Mouse (Mus musculus): ENCODE measurements at regions not wholly inside any gene's neighbourhood (a gene's known extent, or its start where the extent isn't known, plus 50 kb on each side); places are given as distances from the start of the nearest gene placed in this dataset.

- Histone ChIP-seq H3K27me3 (replicated peaks; ENCODE audit: control insufficient read depth, insufficient read depth, low read length) (no peaks in the 10 kb centered on the region), H3K9ac (ENCODE audit: low read length) (no peak overlapping the region), H3K36me3 (ENCODE audit: control insufficient read depth, insufficient read depth, low read length) (no peaks in the 10 kb centered on the region), H3K4me1 (ENCODE audit: control insufficient read depth, insufficient read depth, low read length) (no peaks in the 10 kb centered on the region; the same call in 1 of the 2 replicates), H3K27ac (ENCODE audit: low read depth, low read length) (no peak overlapping the region), H3K9me3 (replicated peaks; ENCODE audit: control insufficient read depth, low read length) (no peaks in the 10 kb centered on the region), H3K4me2 (ENCODE audit: low read length) (no peak overlapping the region), H3K4me3 (ENCODE audit: low read depth, low read length) (no peak overlapping the region)
- 87% methylated on average over 2 of the region's 2 CpGs for WGBS
- ATAC-seq (no peak), DNase-seq (ENCODE audit: low spot score) (no peak)
Observed at GRCm38 (mm10) chr12:38985909-38986308, 206.7 kb downstream of the Etv1 start.

- H3K4me2 ChIP-seq (ENCODE audit: low read length), result no peak overlapping the region
Observed at GRCm38 (mm10) chr12:38986346-38986745, 207.2 kb downstream of the Etv1 start.

GRCm38 (mm10) chr12:38987277-38987676 lies 208.1 kb downstream of the Etv1 start:
- ATAC-seq, result no peak
- Histone ChIP-seq H3K4me3 (ENCODE audit: low read depth, low read length) (no peak overlapping the region), H3K36me3 (ENCODE audit: control insufficient read depth, insufficient read depth, low read length) (no peaks in the 10 kb centered on the region), H3K4me1 (ENCODE audit: control insufficient read depth, insufficient read depth, low read length) (no peaks in the 10 kb centered on the region; the same call in 1 of the 2 replicates), H3K9me3 (replicated peaks; ENCODE audit: control insufficient read depth, low read length) (no peaks in the 10 kb centered on the region), H3K9ac (ENCODE audit: low read length) (no peak overlapping the region), H3K27me3 (replicated peaks; ENCODE audit: control insufficient read depth, insufficient read depth, low read length) (no peaks in the 10 kb centered on the region), H3K4me2 (ENCODE audit: low read length) (no peak overlapping the region), H3K27ac (ENCODE audit: low read depth, low read length) (no peak overlapping the region)
- no peak for DNase-seq (ENCODE audit: low spot score)

More at GRCm38 (mm10) chr12:38986346-38986745, 207.2 kb downstream of the Etv1 start:
- 37% methylated on average over 3 of the region's 3 CpGs for WGBS
- Histone ChIP-seq H3K27me3 (replicated peaks; ENCODE audit: control insufficient read depth, insufficient read depth, low read length) (no peaks in the 10 kb centered on the region), H3K9ac (ENCODE audit: low read length) (no peak overlapping the region), H3K9me3 (replicated peaks; ENCODE audit: control insufficient read depth, low read length) (no peaks in the 10 kb centered on the region), H3K4me3 (ENCODE audit: low read depth, low read length) (no peak overlapping the region), H3K27ac (ENCODE audit: low read depth, low read length) (no peak overlapping the region), H3K4me1 (ENCODE audit: control insufficient read depth, insufficient read depth, low read length) (no peaks in the 10 kb centered on the region; the same call in 1 of the 2 replicates), H3K36me3 (ENCODE audit: control insufficient read depth, insufficient read depth, low read length) (no peaks in the 10 kb centered on the region)
- ATAC-seq, result no peak
- no peak for DNase-seq (ENCODE audit: low spot score)

GRCm38 (mm10) chr12:38987819-38988218 lies 208.6 kb downstream of the Etv1 start:
- 8% methylated on average over 4 of the region's 4 CpGs for WGBS
- peak; percentile 58; the same call in 1 of the 2 replicates for ATAC-seq

GRCm38 (mm10) chr12:39027179-39027578 lies 248.0 kb downstream of the Etv1 start:
- peak; percentile 88 for DNase-seq (ENCODE audit: low spot score)
- 16% methylated on average over 2 of the region's 2 CpGs for WGBS
- Histone ChIP-seq H3K36me3 (ENCODE audit: control insufficient read depth, insufficient read depth, low read length) (no peaks in the 10 kb centered on the region), H3K27me3 (replicated peaks; ENCODE audit: control insufficient read depth, insufficient read depth, low read length) (no peaks in the 10 kb centered on the region), H3K9me3 (replicated peaks; ENCODE audit: control insufficient read depth, low read length) (no peaks in the 10 kb centered on the region), H3K4me1 (ENCODE audit: control insufficient read depth, insufficient read depth, low read length) (no peaks in the 10 kb centered on the region), H3K4me3 (ENCODE audit: low read depth, low read length) (no peak overlapping the region), H3K4me2 (ENCODE audit: low read length) (no peak overlapping the region), H3K27ac (ENCODE audit: low read depth, low read length) (no peak overlapping the region), H3K9ac (ENCODE audit: low read length) (no peak overlapping the region)
- peak; percentile 88 for ATAC-seq

More at GRCm38 (mm10) chr12:38987819-38988218, 208.6 kb downstream of the Etv1 start:
- no peak overlapping the region for H3K4me2 ChIP-seq (ENCODE audit: low read length)
- no peak overlapping the region for H3K4me3 ChIP-seq (ENCODE audit: low read depth, low read length)
- no peaks in the 10 kb centered on the region for H3K27me3 ChIP-seq (replicated peaks; ENCODE audit: control insufficient read depth, insufficient read depth, low read length)
- no peaks in the 10 kb centered on the region; the same call in 1 of the 2 replicates for H3K4me1 ChIP-seq (ENCODE audit: control insufficient read depth, insufficient read depth, low read length)
- H3K36me3 ChIP-seq (ENCODE audit: control insufficient read depth, insufficient read depth, low read length), result no peaks in the 10 kb centered on the region
- H3K9ac ChIP-seq (ENCODE audit: low read length), result no peak overlapping the region
- H3K9me3 ChIP-seq (replicated peaks; ENCODE audit: control insufficient read depth, low read length), result no peaks in the 10 kb centered on the region
- peak; percentile 41 for DNase-seq (ENCODE audit: low spot score)
- H3K27ac ChIP-seq (ENCODE audit: low read depth, low read length), result no peak overlapping the region

- no peak overlapping the region for H3K4me2 ChIP-seq (ENCODE audit: low read length)
- 10% methylated on average over 2 of the region's 2 CpGs for WGBS
- DNase-seq (ENCODE audit: low spot score), result no peak
- no peaks in the 10 kb centered on the region for H3K36me3 ChIP-seq (ENCODE audit: control insufficient read depth, insufficient read depth, low read length)
- H3K27me3 ChIP-seq (replicated peaks; ENCODE audit: control insufficient read depth, insufficient read depth, low read length), result no peaks in the 10 kb centered on the region
- no peaks in the 10 kb centered on the region for H3K4me1 ChIP-seq (ENCODE audit: control insufficient read depth, insufficient read depth, low read length)
- H3K9me3 ChIP-seq (replicated peaks; ENCODE audit: control insufficient read depth, low read length), result no peaks in the 10 kb centered on the region
- H3K9ac ChIP-seq (ENCODE audit: low read length), result no peak overlapping the region
- ATAC-seq, result 0 out of 2 replicates have a peak, but pooled peaks have one; percentile 13
- H3K27ac ChIP-seq (ENCODE audit: low read depth, low read length), result no peak overlapping the region
- no peak overlapping the region for H3K4me3 ChIP-seq (ENCODE audit: low read depth, low read length)
Observed at GRCm38 (mm10) chr12:39027948-39028347, 248.8 kb downstream of the Etv1 start.

- H3K27ac ChIP-seq (ENCODE audit: low read depth, low read length), result no peak overlapping the region
- H3K4me2 ChIP-seq (ENCODE audit: low read length), result no peak overlapping the region
- DNase-seq (ENCODE audit: low spot score) (no peak), ATAC-seq (no peak)
- H3K36me3 ChIP-seq (ENCODE audit: control insufficient read depth, insufficient read depth, low read length), result no peaks in the 10 kb centered on the region
- 42% methylated on average over 3 of the region's 3 CpGs for WGBS
- no peaks in the 10 kb centered on the region for H3K27me3 ChIP-seq (replicated peaks; ENCODE audit: control insufficient read depth, insufficient read depth, low read length)
- no peak overlapping the region for H3K4me3 ChIP-seq (ENCODE audit: low read depth, low read length)
- no peak overlapping the region for H3K9ac ChIP-seq (ENCODE audit: low read length)
- H3K9me3 ChIP-seq (replicated peaks; ENCODE audit: control insufficient read depth, low read length), result no peaks in the 10 kb centered on the region
- no peaks in the 10 kb centered on the region for H3K4me1 ChIP-seq (ENCODE audit: control insufficient read depth, insufficient read depth, low read length)
Observed at GRCm38 (mm10) chr12:39033982-39034381, 254.8 kb downstream of the Etv1 start.

- DNase-seq (ENCODE audit: low spot score), result peak; percentile 85
Observed at GRCm38 (mm10) chr12:39036466-39037037, 257.4 kb downstream of the Etv1 start.

GRCm38 (mm10) chr12:39038077-39038476 lies 258.9 kb downstream of the Etv1 start:
- Histone ChIP-seq H3K36me3 (ENCODE audit: control insufficient read depth, insufficient read depth, low read length) (no peaks in the 10 kb centered on the region), H3K9ac (ENCODE audit: low read length) (no peak overlapping the region), H3K9me3 (replicated peaks; ENCODE audit: control insufficient read depth, low read length) (no peaks in the 10 kb centered on the region), H3K4me1 (ENCODE audit: control insufficient read depth, insufficient read depth, low read length) (no peaks in the 10 kb centered on the region), H3K27ac (ENCODE audit: low read depth, low read length) (no peak overlapping the region), H3K4me2 (ENCODE audit: low read length) (no peak overlapping the region), H3K4me3 (ENCODE audit: low read depth, low read length) (no peak overlapping the region), H3K27me3 (replicated peaks; ENCODE audit: control insufficient read depth, insufficient read depth, low read length) (no peaks in the 10 kb centered on the region)
- ATAC-seq, result peak; percentile 28; the same call in 1 of the 2 replicates
- WGBS, result 63% methylated on average over 3 of the region's 3 CpGs
- DNase-seq (ENCODE audit: low spot score), result peak; percentile 56

More at GRCm38 (mm10) chr12:39036466-39037037, 257.4 kb downstream of the Etv1 start:
- no peaks in the 10 kb centered on the region for H3K9me3 ChIP-seq (replicated peaks; ENCODE audit: control insufficient read depth, low read length)
- no peaks in the 10 kb centered on the region for H3K27me3 ChIP-seq (replicated peaks; ENCODE audit: control insufficient read depth, insufficient read depth, low read length)
- no peak overlapping the region for H3K9ac ChIP-seq (ENCODE audit: low read length)
- H3K27ac ChIP-seq (ENCODE audit: low read depth, low read length), result no peak overlapping the region
- peak; percentile 78 for ATAC-seq
- H3K4me3 ChIP-seq (ENCODE audit: low read depth, low read length), result no peak overlapping the region
- no peaks in the 10 kb centered on the region for H3K4me1 ChIP-seq (ENCODE audit: control insufficient read depth, insufficient read depth, low read length)
- no peak overlapping the region for H3K4me2 ChIP-seq (ENCODE audit: low read length)
- H3K36me3 ChIP-seq (ENCODE audit: control insufficient read depth, insufficient read depth, low read length), result no peaks in the 10 kb centered on the region
- 64% methylated on average over 2 of the region's 2 CpGs for whole genome bisulfite sequencing
